Mouse (Mus musculus): ENCODE results near the gene Snrpd3.

GRCm38 (mm10) chr10:75511060-75511459 lies 6.3 kb upstream of the Snrpd3 start:
- TF ChIP-seq CTCF (IDR thresholded peaks at IDR 0.05; ENCODE audit: low read depth, low read length) (no peak), EP300 (IDR thresholded peaks at IDR 0.05; ENCODE audit: insufficient read depth, low read depth, low read length) (no peak), POLR2A (IDR thresholded peaks at IDR 0.05; ENCODE audit: insufficient read depth, low read length) (no peak)
